Mouse (Mus musculus) adrenal gland, adult (tissue): ENCODE data around the gene Arhgef12.

Source experiments
- DNase-seq, 2 experiments: peaks; one replicate each; pipeline ENCODE4 v3.0.0; 2022 to 2023; ENCODE audit warnings: low spot score in 1 of 2; ENCODE audit not compliant: inconsistent age in 2 of 2

Arhgef12 gene

GRCm38 (mm10) chr9:43109125-43109524 is 2.1 kb upstream of the Arhgef12 start:
- no peak for DNase-seq

- DNase-seq, result peak in 1 of 2 experiments; percentile 29
Measured at GRCm38 (mm10) chr9:43108721-43109120, 1.7 kb upstream of the Arhgef12 start.

GRCm38 (mm10) chr9:43108081-43108480 is 1.0 kb upstream of the Arhgef12 start:
- no peak for DNase-seq

GRCm38 (mm10) chr9:43107555-43107954 is 516 bp upstream of the Arhgef12 start:
- DNase-seq, result no peak

GRCm38 (mm10) chr9:43106426-43107186 is 433 bp downstream of the Arhgef12 start:
- no peak for DNase-seq

- DNase-seq, result peak; percentile 96 to 98
Measured at GRCm38 (mm10) chr9:43105664-43106361, 1.2 kb downstream of the Arhgef12 start.

GRCm38 (mm10) chr9:43104873-43105663 is 2.0 kb downstream of the Arhgef12 start:
- peak; percentile 63 to 90 for DNase-seq

- DNase-seq, result no peak
Measured at GRCm38 (mm10) chr9:43104526-43104872, 2.5 kb downstream of the Arhgef12 start.

GRCm38 (mm10) chr9:43103675-43104299 is 3.3 kb downstream of the Arhgef12 start:
- no peak for DNase-seq

- no peak for DNase-seq
Measured at GRCm38 (mm10) chr9:43102931-43103330, 4.1 kb downstream of the Arhgef12 start.

GRCm38 (mm10) chr9:43101936-43102595 is 5.0 kb downstream of the Arhgef12 start:
- DNase-seq, result no peak

GRCm38 (mm10) chr9:43098922-43099321 is 8.1 kb downstream of the Arhgef12 start:
- DNase-seq, result peak in 1 of 2 experiments; percentile 50

- DNase-seq, result peak in 1 of 2 experiments; percentile 51
Measured at GRCm38 (mm10) chr9:43097801-43098557, 9.1 kb downstream of the Arhgef12 start.

GRCm38 (mm10) chr9:43096337-43096736 is 10.7 kb downstream of the Arhgef12 start:
- DNase-seq, result no peak

GRCm38 (mm10) chr9:43094828-43095227 is 12.2 kb downstream of the Arhgef12 start:
- peak in 1 of 2 experiments; percentile 60 for DNase-seq

GRCm38 (mm10) chr9:43093803-43094202 is 13.2 kb downstream of the Arhgef12 start:
- DNase-seq, result peak in 1 of 2 experiments; percentile 79

GRCm38 (mm10) chr9:43085686-43086285 is 21.3 kb downstream of the Arhgef12 start:
- no peak for DNase-seq

GRCm38 (mm10) chr9:43084496-43085362 is 22.3 kb downstream of the Arhgef12 start:
- no peak for DNase-seq
